22 mouse cellular contexts compared by ENCODE assay signal in the genomic region with DNA sequence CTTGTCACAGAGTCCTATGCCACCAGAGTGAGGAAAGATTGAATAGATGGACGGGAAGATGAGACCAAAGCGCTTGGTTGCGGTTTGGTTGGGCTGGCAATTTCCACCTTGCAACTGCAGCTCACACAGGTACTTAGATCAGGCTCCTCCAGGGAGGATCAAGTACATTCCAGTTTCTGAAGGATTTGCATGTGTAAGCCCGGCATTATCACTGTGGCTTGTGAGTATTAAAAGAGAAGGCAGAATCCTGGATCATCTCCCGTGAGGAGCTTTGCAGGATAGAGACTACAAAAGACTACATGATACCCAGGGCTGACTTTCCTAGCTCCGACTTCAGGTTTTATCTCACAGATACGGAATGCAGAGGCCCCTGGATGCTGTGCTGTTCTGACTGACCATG.
DNase-seq lines count a peak whose midpoint lies in the region; ATAC-seq lines count a peak whose summit lies in the region.
"Had no signal": no experiment of that assay in that cellular context is flagged by ENCODE, and none has a peak within 500 bp of the region (broad histone marks: within the 10 kb centered on the region; RNA-seq: fewer than 3 reads in every experiment).

No protein-coding gene starts in this region.

- no peak overlapping the region for H3K9ac ChIP-seq in liver, embryonic 15.5 days
- H3K9ac ChIP-seq in liver, embryonic 11.5 days (ENCODE audit: low read depth, low read length) = no peak overlapping the region
- H3K9ac ChIP-seq: embryonic facial prominence, embryonic 12.5 days; embryonic facial prominence, embryonic 15.5 days; forebrain, postnatal 0 days; hindbrain, embryonic 12.5 days; hindbrain, embryonic 15.5 days had no signal

- H3K4me3 ChIP-seq in heart, embryonic 10.5 days = no peak overlapping the region
- no peak overlapping the region for H3K4me3 ChIP-seq in liver, embryonic 15.5 days (replicated peaks)
- H3K4me3 ChIP-seq in liver, embryonic 11.5 days (ENCODE audit: low read depth, low read length) = no peak overlapping the region
- H3K4me3 ChIP-seq: embryonic facial prominence, embryonic 12.5 days; embryonic facial prominence, embryonic 15.5 days; hindbrain, embryonic 12.5 days; hindbrain, embryonic 15.5 days had no signal

- WGBS in heart, embryonic 10.5 days = 56% methylated on average over 7 of the region's 7 CpGs
- WGBS in liver, embryonic 15.5 days (ENCODE audit: insufficient replicate concordance) = 73% methylated on average over 7 of the region's 7 CpGs
- WGBS in liver, embryonic 11.5 days = 68% methylated on average over 7 of the region's 7 CpGs

- DNase-seq in heart, embryonic 10.5 days (ENCODE audit: low spot score) = no peak
- no peak for DNase-seq in heart, adult 8-10 months (ENCODE audit: low spot score)
- no peak for DNase-seq in liver, embryonic 11.5 days (ENCODE audit: low spot score)
- peak; percentile 32 for DNase-seq in ES-CJ7 (ENCODE audit: low read depth, low spot score)
- peak; percentile 58 for DNase-seq in retina, postnatal 7 days (ENCODE audit: low read depth, low spot score)
- no peak for DNase-seq in cerebellum, postnatal 4 days (ENCODE audit: low spot score in 2 of 2)
- DNase-seq: adrenal gland, postnatal 10 days; adrenal gland, postnatal 36 days; cerebellum, adult 18-20 months; cerebellum, adult 9-10 months; cerebellum, postnatal 14 days; forebrain, postnatal 0 days; gastrocnemius, postnatal 25 days; heart, adult 18-20 months had no signal

- H3K9me3 ChIP-seq in heart, embryonic 10.5 days = no peaks in the 10 kb centered on the region
- no peaks in the 10 kb centered on the region for H3K9me3 ChIP-seq in liver, embryonic 15.5 days (replicated peaks)
- no peaks in the 10 kb centered on the region for H3K9me3 ChIP-seq in liver, embryonic 11.5 days (ENCODE audit: control insufficient read depth, low read length)
- H3K9me3 ChIP-seq: embryonic facial prominence, embryonic 12.5 days; embryonic facial prominence, embryonic 15.5 days; G1E; hindbrain, embryonic 12.5 days; hindbrain, embryonic 15.5 days had no signal

- H3K4me1 ChIP-seq in heart, embryonic 10.5 days = peaks cover 29% of the 10 kb centered on the region
- peaks cover 80% of the 10 kb centered on the region for H3K4me1 ChIP-seq in liver, embryonic 15.5 days (replicated peaks)
- H3K4me1 ChIP-seq in liver, embryonic 11.5 days (replicated peaks; ENCODE audit: control insufficient read depth, insufficient read depth, low read length) = peaks cover 41% of the 10 kb centered on the region
- H3K4me1 ChIP-seq: embryonic facial prominence, embryonic 15.5 days had no signal

- 0 out of 2 replicates have a peak overlapping the region, but pooled peaks have one; percentile 9 for H3K27ac ChIP-seq in heart, embryonic 10.5 days
- peak overlapping the region; percentile 46; the same call in 1 of the 2 replicates for H3K27ac ChIP-seq in liver, embryonic 15.5 days (replicated peaks)
- no peak overlapping the region for H3K27ac ChIP-seq in liver, embryonic 11.5 days (ENCODE audit: low read depth, low read length)
- H3K27ac ChIP-seq: embryonic facial prominence, embryonic 12.5 days; embryonic facial prominence, embryonic 15.5 days; hindbrain, embryonic 12.5 days; hindbrain, embryonic 15.5 days had no signal

- no peaks in the 10 kb centered on the region for H3K27me3 ChIP-seq in heart, embryonic 10.5 days (ENCODE audit: insufficient read depth, poor library complexity, severe bottlenecking)
- H3K27me3 ChIP-seq in liver, embryonic 15.5 days = no peaks in the 10 kb centered on the region
- H3K27me3 ChIP-seq in liver, embryonic 11.5 days (replicated peaks; ENCODE audit: control insufficient read depth, insufficient read depth, low read length) = no peaks in the 10 kb centered on the region
- H3K27me3 ChIP-seq: embryonic facial prominence, embryonic 12.5 days; embryonic facial prominence, embryonic 15.5 days; hindbrain, embryonic 12.5 days; hindbrain, embryonic 15.5 days had no signal

- H3K4me2 ChIP-seq in liver, embryonic 15.5 days = no peak overlapping the region
- no peak overlapping the region for H3K4me2 ChIP-seq in liver, embryonic 11.5 days
- H3K4me2 ChIP-seq: embryonic facial prominence, embryonic 12.5 days; embryonic facial prominence, embryonic 15.5 days; heart, embryonic 11.5 days; hindbrain, embryonic 12.5 days; hindbrain, embryonic 15.5 days had no signal

- H3K36me3 ChIP-seq in heart, embryonic 10.5 days = no peaks in the 10 kb centered on the region
- no peaks in the 10 kb centered on the region for H3K36me3 ChIP-seq in liver, embryonic 15.5 days (replicated peaks)
- H3K36me3 ChIP-seq in liver, embryonic 11.5 days (ENCODE audit: control insufficient read depth, insufficient read depth, low read length) = no peaks in the 10 kb centered on the region
- H3K36me3 ChIP-seq: embryonic facial prominence, embryonic 12.5 days; embryonic facial prominence, embryonic 15.5 days; hindbrain, embryonic 12.5 days; hindbrain, embryonic 15.5 days had no signal

- ATAC-seq in liver, embryonic 15.5 days (ENCODE audit: insufficient read depth) = no peak
- ATAC-seq in liver, embryonic 11.5 days (replicated peaks; ENCODE audit: low FRiP score) = no peak
- ATAC-seq: forebrain, embryonic 14.5 days; forebrain, postnatal 0 days had no signal

Comparison
In these comparisons a context has a peak if more than half of its experiments do, and no peak if none do; other contexts are left out.
1. DNase-seq: peak in ES-CJ7 (single experiment) and retina, postnatal 7 days (single experiment); none in heart, embryonic 10.5 days (single experiment), heart, adult 8-10 months (single experiment), liver, embryonic 11.5 days (single experiment) and cerebellum, postnatal 4 days (0 of 2).